Mouse (Mus musculus): ENCODE results near the gene Kirrel3.

GRCm38 (mm10) chr9:34607976-34608375, 122.3 kb downstream of the Kirrel3 start:
- TF ChIP-seq CTCF (IDR thresholded peaks at IDR 0.05; ENCODE audit: low read depth, low read length) (no peak), GATA2 (IDR thresholded peaks at IDR 0.05; ENCODE audit: borderline replicate concordance, low read depth, low read length) (no peak), TAL1 (conservative IDR thresholded peaks at IDR 0.05; ENCODE audit: low read depth, low read length) (no peak)
